Mouse (Mus musculus): ENCODE measurements around the gene Mex3d. TPM values are rescaled to one million over a fixed set of nuclear protein-coding genes. Genes with fewer than 3 reads are reported as not detected.

Gene Mex3d
- polyA plus RNA-seq, 1 experiment from 2014 or later, result 12.2 TPM

DNA sequence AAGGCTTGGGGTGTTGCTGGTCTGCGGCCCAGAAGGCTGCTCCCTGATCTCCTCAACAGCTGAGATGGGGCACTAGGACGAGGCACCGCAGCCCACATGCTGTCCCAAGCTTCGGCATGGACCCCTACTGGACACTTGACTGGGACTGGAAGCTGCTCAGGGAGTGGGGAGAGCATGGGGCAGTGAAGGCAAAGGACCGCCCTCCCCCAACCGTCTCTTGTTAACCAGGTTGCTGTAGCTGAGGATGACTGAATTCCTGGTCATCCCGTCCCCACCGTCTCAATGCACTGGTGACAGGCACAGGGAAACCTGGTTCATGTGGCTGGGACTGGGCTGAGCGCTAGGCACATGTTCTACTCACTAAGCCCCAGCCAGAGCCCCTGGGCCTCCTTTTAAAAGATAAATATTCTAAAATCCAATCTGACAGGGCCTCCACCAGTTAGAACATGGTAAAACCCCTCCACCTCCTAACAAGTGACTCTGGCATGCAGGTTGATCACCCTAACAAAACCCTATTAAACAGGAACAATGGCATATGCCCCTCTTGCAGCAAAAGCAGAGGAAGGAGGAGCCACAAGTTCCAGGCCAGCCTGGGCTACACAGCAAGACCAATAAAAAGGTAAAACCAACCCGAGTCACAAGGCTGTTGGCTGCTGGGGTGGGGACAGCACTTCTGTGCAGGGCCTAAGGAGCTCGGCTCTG is 9.5 kb upstream of the Mex3d start:
- H3K4me3 ChIP-seq (ENCODE audit: low read depth, low read length), result peak overlapping the region; percentile 67
- 0 out of 2 replicates have a peak overlapping the region, but pooled peaks have one; percentile 98 for H3K27ac ChIP-seq (ENCODE audit: low read depth, low read length)
- H3K9ac ChIP-seq (replicated peaks; ENCODE audit: low read depth, low read length), result no peak overlapping the region; the same call in none of the 2 replicates
- no peak for ATAC-seq (ENCODE audit: low read depth)
- 89% methylated on average over 11 of the region's 11 CpGs for WGBS
- H3K4me2 ChIP-seq (ENCODE audit: low read depth, low read length), result peak overlapping the region; percentile 87
- H3K4me1 ChIP-seq (ENCODE audit: control insufficient read depth, insufficient read depth, low read length), result peaks cover 20% of the 10 kb centered on the region
- H3K27me3 ChIP-seq (ENCODE audit: control insufficient read depth, insufficient read depth, low read length), result no peaks in the 10 kb centered on the region
- no peaks in the 10 kb centered on the region for H3K9me3 ChIP-seq (ENCODE audit: control insufficient read depth, low read length)
- H3K36me3 ChIP-seq (ENCODE audit: control insufficient read depth, insufficient read depth, low read length), result peaks cover 39% of the 10 kb centered on the region

DNA sequence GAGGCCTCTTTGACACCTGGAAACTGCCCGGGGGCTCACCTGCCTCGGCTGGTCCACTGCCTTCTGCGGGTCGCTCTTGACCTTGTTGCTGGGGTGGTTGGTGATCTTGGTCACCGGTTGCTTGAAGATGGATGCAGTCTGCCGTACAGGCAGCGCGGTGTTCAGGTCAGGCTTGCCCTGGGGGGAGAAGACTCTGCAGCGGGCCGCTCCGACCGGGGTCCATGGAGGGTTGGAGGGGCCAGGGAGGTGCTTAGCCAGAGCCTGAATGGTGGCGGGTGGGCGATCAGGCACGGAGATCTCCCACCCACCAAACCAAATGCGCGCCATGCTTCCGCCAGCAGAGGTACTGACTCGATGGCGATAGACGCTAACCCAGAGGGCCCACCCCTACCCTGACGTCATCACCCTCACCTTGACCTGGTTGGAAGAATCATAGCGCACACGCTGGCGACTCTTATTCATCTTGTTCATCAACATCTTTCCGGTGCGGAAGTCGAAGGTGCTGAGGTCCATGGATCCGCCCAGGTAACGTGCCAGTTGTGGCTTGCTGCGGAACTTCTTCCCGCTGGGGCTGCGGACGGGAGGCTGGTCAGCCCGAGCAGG is 7.7 kb upstream of the Mex3d start:
- no peak overlapping the region for H3K4me3 ChIP-seq (ENCODE audit: low read depth, low read length)
- ATAC-seq (ENCODE audit: low read depth), result no peak
- H3K27me3 ChIP-seq (ENCODE audit: control insufficient read depth, insufficient read depth, low read length), result no peaks in the 10 kb centered on the region
- peaks cover 15% of the 10 kb centered on the region for H3K4me1 ChIP-seq (ENCODE audit: control insufficient read depth, insufficient read depth, low read length)
- H3K27ac ChIP-seq (ENCODE audit: low read depth, low read length), result no peak overlapping the region
- H3K4me2 ChIP-seq (ENCODE audit: low read depth, low read length), result no peak overlapping the region
- peaks cover 47% of the 10 kb centered on the region for H3K36me3 ChIP-seq (ENCODE audit: control insufficient read depth, insufficient read depth, low read length)
- no peak overlapping the region for H3K9ac ChIP-seq (replicated peaks; ENCODE audit: low read depth, low read length)
- WGBS, result 93% methylated on average over 35 of the region's 35 CpGs
- no peaks in the 10 kb centered on the region for H3K9me3 ChIP-seq (ENCODE audit: control insufficient read depth, low read length)

DNA sequence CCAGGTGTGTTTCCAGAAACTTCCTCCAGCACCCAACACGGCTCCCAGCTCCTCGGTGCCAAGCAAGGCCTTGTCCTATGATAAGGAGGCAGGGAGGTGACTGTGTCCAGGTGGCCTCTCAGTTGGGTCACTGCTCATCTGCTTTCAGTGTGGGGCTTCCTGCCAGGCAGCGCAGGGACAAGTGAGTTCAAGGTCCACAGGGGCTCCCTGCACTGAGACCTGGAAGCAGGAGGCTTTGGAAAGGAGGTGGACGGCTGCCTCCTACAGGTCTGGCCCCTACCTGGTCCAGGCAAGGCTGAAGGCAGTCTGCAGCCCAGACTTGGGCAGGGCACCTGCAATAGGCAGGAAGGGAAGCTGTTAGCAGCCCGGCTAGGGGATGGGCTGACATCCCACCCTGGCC is 5.2 kb upstream of the Mex3d start:
- H3K4me3 ChIP-seq (ENCODE audit: low read depth, low read length), result no peak overlapping the region
- peaks cover 47% of the 10 kb centered on the region for H3K36me3 ChIP-seq (ENCODE audit: control insufficient read depth, insufficient read depth, low read length)
- no peak overlapping the region for H3K27ac ChIP-seq (ENCODE audit: low read depth, low read length)
- H3K9ac ChIP-seq (replicated peaks; ENCODE audit: low read depth, low read length), result no peak overlapping the region
- no peak for ATAC-seq (ENCODE audit: low read depth)
- no peaks in the 10 kb centered on the region for H3K9me3 ChIP-seq (ENCODE audit: control insufficient read depth, low read length)
- 96% methylated on average over 5 of the region's 5 CpGs for WGBS
- H3K4me2 ChIP-seq (ENCODE audit: low read depth, low read length), result no peak overlapping the region
- H3K4me1 ChIP-seq (ENCODE audit: control insufficient read depth, insufficient read depth, low read length), result peaks cover 18% of the 10 kb centered on the region
- H3K27me3 ChIP-seq (ENCODE audit: control insufficient read depth, insufficient read depth, low read length), result no peaks in the 10 kb centered on the region

DNA sequence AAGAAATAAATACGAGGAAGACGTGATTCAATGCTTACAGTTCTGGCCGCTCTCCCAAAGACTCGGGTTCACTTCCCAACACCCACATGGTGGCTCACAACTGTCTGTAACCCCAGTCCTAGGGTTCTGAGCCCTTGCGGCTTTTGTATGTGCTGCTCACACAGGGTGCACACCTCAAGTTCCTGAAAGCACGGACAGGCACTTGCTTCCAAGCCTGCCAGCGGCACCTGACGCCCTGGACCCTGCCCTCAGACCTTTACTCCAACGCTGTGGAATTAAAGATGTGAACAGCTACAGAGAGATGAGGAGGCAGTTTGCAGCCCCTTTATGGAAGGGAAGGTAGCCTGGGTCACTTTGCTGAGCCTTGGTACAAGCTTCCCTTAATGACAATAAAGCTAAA is 3.2 kb upstream of the Mex3d start:
- Histone ChIP-seq H3K4me1 (ENCODE audit: control insufficient read depth, insufficient read depth, low read length) (peaks cover 8% of the 10 kb centered on the region), H3K4me2 (ENCODE audit: low read depth, low read length) (no peak overlapping the region), H3K36me3 (ENCODE audit: control insufficient read depth, insufficient read depth, low read length) (peaks cover 47% of the 10 kb centered on the region), H3K27me3 (ENCODE audit: control insufficient read depth, insufficient read depth, low read length) (peaks cover 2% of the 10 kb centered on the region; the same call in 1 of the 2 replicates), H3K27ac (ENCODE audit: low read depth, low read length) (no peak overlapping the region), H3K9ac (replicated peaks; ENCODE audit: low read depth, low read length) (no peak overlapping the region), H3K4me3 (ENCODE audit: low read depth, low read length) (no peak overlapping the region), H3K9me3 (ENCODE audit: control insufficient read depth, low read length) (no peaks in the 10 kb centered on the region)
- 88% methylated on average over 9 of the region's 9 CpGs for WGBS
- ATAC-seq (ENCODE audit: low read depth), result no peak

DNA sequence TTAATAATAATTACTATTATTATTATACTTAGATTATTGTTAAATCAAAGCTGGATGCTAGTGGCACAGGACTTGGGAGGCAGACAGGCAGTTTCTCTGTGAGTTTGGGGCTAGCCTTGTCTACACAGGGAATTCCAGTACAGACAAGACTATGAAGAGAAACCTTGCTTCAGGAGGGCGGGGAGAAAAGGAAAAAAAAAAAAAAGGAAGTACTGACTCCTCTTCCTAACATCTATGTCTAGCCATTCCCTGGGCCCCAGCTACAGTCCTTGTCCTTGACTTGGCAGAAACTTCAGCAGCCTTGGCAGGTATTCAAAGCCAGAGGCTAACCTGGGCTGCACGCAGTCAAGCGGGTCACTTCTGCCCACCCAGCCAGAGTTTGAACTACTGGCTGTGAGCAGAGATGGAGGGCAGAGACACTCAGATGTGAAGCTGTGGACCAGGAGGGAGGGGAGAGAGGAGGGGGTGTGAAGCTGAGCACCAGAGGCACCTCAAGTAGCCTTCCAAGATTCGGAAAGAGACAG is 1.8 kb upstream of the Mex3d start:
- peaks cover 42% of the 10 kb centered on the region for H3K36me3 ChIP-seq (ENCODE audit: control insufficient read depth, insufficient read depth, low read length)

DNA sequence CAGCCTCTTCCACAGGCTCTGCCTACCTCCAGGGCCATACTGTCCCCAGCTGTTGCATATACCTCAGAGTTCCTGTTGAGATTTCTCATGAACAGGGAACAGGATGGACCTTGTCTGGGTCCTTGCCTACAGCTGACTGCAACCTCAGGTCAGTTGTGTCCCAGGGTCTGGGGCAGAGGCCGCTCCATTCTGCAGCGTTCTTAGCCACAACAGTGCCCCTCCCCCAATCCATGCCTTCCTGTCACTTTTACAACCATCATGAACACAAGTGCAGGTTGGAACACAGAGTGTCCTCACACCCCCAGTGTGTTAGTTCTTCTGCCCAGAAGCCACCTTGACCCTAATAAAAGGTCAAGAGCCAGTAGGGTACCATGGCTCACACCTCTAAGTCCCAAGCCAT is 1.3 kb upstream of the Mex3d start:
- H3K4me3 ChIP-seq (ENCODE audit: low read depth, low read length), result no peak overlapping the region
- H3K27me3 ChIP-seq (ENCODE audit: control insufficient read depth, insufficient read depth, low read length), result peaks cover 2% of the 10 kb centered on the region; the same call in 1 of the 2 replicates
- no peak for ATAC-seq (ENCODE audit: low read depth)
- no peak overlapping the region for H3K9ac ChIP-seq (replicated peaks; ENCODE audit: low read depth, low read length)
- H3K4me1 ChIP-seq (ENCODE audit: control insufficient read depth, insufficient read depth, low read length), result peaks cover 21% of the 10 kb centered on the region
- H3K27ac ChIP-seq (ENCODE audit: low read depth, low read length), result no peak overlapping the region
- no peaks in the 10 kb centered on the region for H3K9me3 ChIP-seq (ENCODE audit: control insufficient read depth, low read length)
- no peak overlapping the region for H3K4me2 ChIP-seq (ENCODE audit: low read depth, low read length)
- WGBS, result 22% methylated on average over 2 of the region's 2 CpGs
- H3K36me3 ChIP-seq (ENCODE audit: control insufficient read depth, insufficient read depth, low read length), result peaks cover 39% of the 10 kb centered on the region

More for the DNA sequence above, 1.8 kb upstream of the Mex3d start:
- ATAC-seq (ENCODE audit: low read depth), result no peak
- 79% methylated on average over 4 of the region's 4 CpGs for WGBS
- Histone ChIP-seq H3K4me1 (ENCODE audit: control insufficient read depth, insufficient read depth, low read length) (peaks cover 16% of the 10 kb centered on the region), H3K9me3 (ENCODE audit: control insufficient read depth, low read length) (no peaks in the 10 kb centered on the region), H3K4me2 (ENCODE audit: low read depth, low read length) (no peak overlapping the region), H3K27me3 (ENCODE audit: control insufficient read depth, insufficient read depth, low read length) (peaks cover 2% of the 10 kb centered on the region; the same call in 1 of the 2 replicates), H3K4me3 (ENCODE audit: low read depth, low read length) (no peak overlapping the region), H3K9ac (replicated peaks; ENCODE audit: low read depth, low read length) (no peak overlapping the region), H3K27ac (ENCODE audit: low read depth, low read length) (no peak overlapping the region)

DNA sequence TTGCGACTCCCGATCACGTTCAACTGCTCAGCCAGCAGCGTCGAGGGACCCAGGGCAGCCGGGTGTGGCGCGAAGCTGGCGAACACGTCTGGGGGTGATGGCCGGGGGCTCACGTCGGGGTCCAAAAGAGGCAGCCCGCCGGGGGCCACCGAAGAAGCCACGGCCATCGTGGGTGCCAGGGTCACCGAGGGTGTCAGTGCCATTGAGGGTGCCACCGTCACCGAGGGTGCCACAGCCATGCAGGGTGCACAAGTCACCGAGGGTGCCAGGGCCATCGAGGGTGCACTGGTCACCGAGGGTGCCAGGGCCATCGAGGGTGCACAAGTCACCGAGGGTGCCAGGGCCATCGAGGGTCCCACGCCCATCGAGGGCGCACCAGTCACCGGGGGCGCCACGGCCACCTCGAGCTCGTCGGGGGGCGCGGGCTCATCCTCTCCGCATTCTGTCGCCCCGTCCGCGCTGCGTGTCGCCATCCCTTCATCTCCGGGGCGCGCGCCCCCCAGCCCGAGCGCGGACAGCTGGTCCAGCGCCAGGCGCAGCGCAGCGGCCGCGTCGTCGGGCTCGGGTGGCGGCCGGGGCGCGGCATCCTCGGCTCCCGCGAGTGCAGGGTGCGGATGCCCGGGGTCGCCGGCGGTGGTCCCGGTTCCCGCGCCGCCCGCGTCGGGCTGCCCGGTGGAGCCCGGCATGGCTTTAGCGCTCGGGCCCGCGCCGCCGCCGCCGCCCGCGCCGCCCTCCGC is 556 bp downstream of the Mex3d start:
- Histone ChIP-seq H3K9ac (replicated peaks; ENCODE audit: low read depth, low read length) (peak overlapping the region; percentile 100), H3K4me1 (ENCODE audit: control insufficient read depth, insufficient read depth, low read length) (peaks cover 29% of the 10 kb centered on the region), H3K9me3 (ENCODE audit: control insufficient read depth, low read length) (no peaks in the 10 kb centered on the region), H3K27ac (ENCODE audit: low read depth, low read length) (peak overlapping the region; percentile 97), H3K36me3 (ENCODE audit: control insufficient read depth, insufficient read depth, low read length) (peaks cover 36% of the 10 kb centered on the region), H3K4me3 (ENCODE audit: low read depth, low read length) (peak overlapping the region; percentile 93), H3K27me3 (ENCODE audit: control insufficient read depth, insufficient read depth, low read length) (peaks cover 2% of the 10 kb centered on the region; the same call in 1 of the 2 replicates), H3K4me2 (ENCODE audit: low read depth, low read length) (peak overlapping the region; percentile 99)
- under 1% methylated on average over 69 of the region's 94 CpGs for WGBS
- ATAC-seq (ENCODE audit: low read depth), result 0 out of 2 replicates have a peak, but pooled peaks have one; percentile 2

DNA sequence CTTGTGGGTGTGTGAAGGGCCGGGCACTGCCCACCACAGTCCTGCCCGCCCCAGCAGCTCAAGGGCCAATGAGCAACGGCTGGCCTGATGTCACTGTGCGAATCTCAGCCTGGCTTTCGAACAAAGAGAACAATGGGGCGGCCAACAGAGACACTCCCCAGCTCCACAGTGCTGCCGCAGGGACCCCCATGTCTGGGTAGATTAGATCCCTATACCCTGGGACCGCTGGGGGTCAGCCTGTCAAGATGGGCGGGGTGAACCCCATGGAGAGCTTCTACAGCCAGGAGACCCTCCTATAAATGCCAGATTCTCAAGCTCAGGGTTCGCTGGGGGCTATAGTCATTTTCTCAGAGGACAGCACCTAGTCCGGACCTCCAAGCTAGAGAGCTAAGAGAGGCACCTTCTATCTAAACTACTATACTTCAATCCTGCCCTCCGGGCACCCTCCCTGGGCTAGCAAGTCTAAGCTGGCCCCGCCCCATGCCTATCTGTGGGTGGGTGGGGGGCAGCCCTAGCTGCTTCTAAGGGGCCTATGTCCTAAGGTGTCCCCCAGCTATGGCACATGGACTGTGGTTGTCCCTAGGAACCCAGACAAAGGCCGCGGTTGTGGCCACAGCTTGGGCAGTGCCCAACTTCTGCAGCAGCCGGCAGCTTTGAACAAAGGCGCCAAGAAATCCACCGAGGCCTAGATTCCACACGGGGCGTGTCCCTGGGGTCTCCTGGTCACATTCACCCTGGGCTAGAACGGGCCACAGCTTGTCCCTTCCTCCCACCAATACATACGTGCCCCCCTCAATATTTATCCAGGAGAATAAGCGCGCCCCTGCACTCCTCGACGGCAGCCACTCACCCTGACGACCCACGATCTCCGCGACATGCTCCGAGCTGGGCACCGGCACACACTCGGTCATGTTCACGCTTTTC is 1.4 kb downstream of the Mex3d start:
- Histone ChIP-seq H3K4me1 (ENCODE audit: control insufficient read depth, insufficient read depth, low read length) (peaks cover 31% of the 10 kb centered on the region), H3K4me2 (ENCODE audit: low read depth, low read length) (peak overlapping the region; percentile 99), H3K27me3 (ENCODE audit: control insufficient read depth, insufficient read depth, low read length) (peaks cover 2% of the 10 kb centered on the region; the same call in 1 of the 2 replicates), H3K36me3 (ENCODE audit: control insufficient read depth, insufficient read depth, low read length) (peaks cover 36% of the 10 kb centered on the region), H3K27ac (ENCODE audit: low read depth, low read length) (peak overlapping the region; percentile 97), H3K4me3 (ENCODE audit: low read depth, low read length) (peak overlapping the region; percentile 93), H3K9me3 (ENCODE audit: control insufficient read depth, low read length) (no peaks in the 10 kb centered on the region), H3K9ac (replicated peaks; ENCODE audit: low read depth, low read length) (peak overlapping the region; percentile 100)
- peak; percentile 68 for ATAC-seq (ENCODE audit: low read depth)
- under 1% methylated on average over 34 of the region's 34 CpGs for WGBS

Measured in neural tube, embryonic 14.5 days (tissue).